Mouse (Mus musculus) limb, embryonic 11.5 days (tissue): Measurements from ENCODE around the gene Plek. TPM values are rescaled to one million over a fixed set of nuclear protein-coding genes. Genes with fewer than 3 reads are reported as not detected.
A peak's percentile ranks its signal among the peaks of the same experiment; 100 is the strongest.
"Not testable (repeated sequence)": the region's sequence is repeated elsewhere in the genome, so short reads cannot be mapped to it uniquely, and the experiment has no call there.

ENCODE experiments used
- ATAC-seq: fragments of 200-750 bp; cut with Nextera tagmentation; 2 replicates; pipeline ENCODE4 v1.8.0; 2017; ENCODE audit warnings: low read depth; ENCODE audit not compliant: insufficient number of reproducible peaks, low FRiP score, low TSS enrichment
- DNase-seq: peaks from one replicate; pipeline ENCODE4 v3.0.0-alpha.2; 2015; ENCODE audit warnings: low spot score
- H3K27ac ChIP-seq: fragments of 300-500 bp; sonication (generic); replicated peaks from 2 replicates; pipeline ENCODE4 v1.5.1; 2014; ENCODE audit warnings: low read depth, mild to moderate bottlenecking, low read length
- H3K27me3 ChIP-seq: fragments of 300-500 bp; sonication (generic); 2 replicates; pipeline ENCODE4 v1.6.1; 2014; ENCODE audit warnings: mild to moderate bottlenecking, low read length, mixed read lengths; ENCODE audit not compliant: control insufficient read depth, insufficient read depth
- H3K36me3 ChIP-seq: fragments of 300-500 bp; sonication (generic); 2 replicates; pipeline ENCODE4 v1.6.1; 2014; ENCODE audit warnings: mild to moderate bottlenecking, low read length, moderate library complexity, mixed read lengths; ENCODE audit not compliant: control insufficient read depth, insufficient read depth
- H3K4me1 ChIP-seq: fragments of 300-500 bp; sonication (generic); 2 replicates; pipeline ENCODE4 v1.6.1; 2014; ENCODE audit warnings: low read length, mixed read lengths; ENCODE audit not compliant: control insufficient read depth, insufficient read depth
- H3K4me2 ChIP-seq: fragments of 300-500 bp; sonication (generic); 2 replicates; pipeline ENCODE4 v1.6.1; 2014; ENCODE audit warnings: low read depth, mild to moderate bottlenecking, moderate library complexity; ENCODE audit not compliant: severe bottlenecking
- H3K4me3 ChIP-seq: fragments of 300-500 bp; sonication (generic); 2 replicates; pipeline ENCODE4 v1.5.1; 2014; ENCODE audit warnings: low read depth, low read length
- H3K9ac ChIP-seq: fragments of 300-500 bp; sonication (generic); 2 replicates; pipeline ENCODE4 v1.6.1; 2014; ENCODE audit warnings: mild to moderate bottlenecking, low read length
- H3K9me3 ChIP-seq: fragments of 300-500 bp; sonication (generic); 2 replicates; pipeline ENCODE4 v1.6.1; 2016; ENCODE audit warnings: low read length; ENCODE audit not compliant: control insufficient read depth
- WGBS: fragments of 180-500 bp; shearing (Covaris S2); extraction: QIAGEN DNeasy Blood & Tissue Kit; methylation state at CpG from one replicate; pipeline ENCODE4 v1.1.7; 2014; 5-methylcytosine and 5-hydroxymethylcytosine counted together
- polyA plus RNA-seq: library from polyadenylated mRNA; unstranded; fragments of >200 nt; fragmentation: Nextera tagmentation; extraction: Ambion mirVana; gene quantifications from 2 replicates; pipeline ENCODE4 v1.2.1, GENCODE M21; 2014

The Plek gene
- 3.4 and 4.6 TPM in 2 replicates for polyA plus RNA-seq

GRCm38 (mm10) chr11:17051545-17052475 is at the start of gene Plek, which contains the start of gene Cnrip1:
Plek (minus strand) TSS chr11:17052381.
Cnrip1 (plus strand) TSS chr11:17051586.
- Histone ChIP-seq H3K4me1 (no peaks in the 10 kb centered on the region), H3K36me3 (no peaks in the 10 kb centered on the region), H3K9me3 (no peaks in the 10 kb centered on the region), H3K27ac (no peak within 1 kb of the TSS), H3K9ac (peak within 1 kb of the TSS; percentile 55), H3K4me2 (peak within 1 kb of the TSS; percentile 90), H3K27me3 (no peaks in the 10 kb centered on the region), H3K4me3 (peak within 1 kb of the TSS; percentile 44)
- WGBS = under 1% methylated on average over 38 of the region's 38 CpGs
- ATAC-seq = peak; percentile 68
- peak; percentile 51 for DNase-seq

GRCm38 (mm10) chr11:17086106-17086505 is 33.9 kb upstream of the Plek start:
- no peaks in the 10 kb centered on the region for H3K27me3 ChIP-seq
- H3K9ac ChIP-seq = no peak overlapping the region
- H3K4me3 ChIP-seq = no peak overlapping the region
- ATAC-seq (0 out of 2 replicates have a peak, but pooled peaks have one; percentile 54), DNase-seq (no peak)
- H3K36me3 ChIP-seq = no peaks in the 10 kb centered on the region
- 14% methylated on average over 5 of the region's 5 CpGs for WGBS
- H3K9me3 ChIP-seq = no peaks in the 10 kb centered on the region
- H3K4me1 ChIP-seq = peaks cover 2% of the 10 kb centered on the region; the same call in 1 of the 2 replicates
- no peak overlapping the region for H3K4me2 ChIP-seq
- H3K27ac ChIP-seq = no peak overlapping the region

GRCm38 (mm10) chr11:17083866-17084265 is 31.7 kb upstream of the Plek start:
- DNase-seq (no peak), ATAC-seq (no peak)
- 44% methylated on average over 1 of the region's 1 CpGs for WGBS
- H3K9ac ChIP-seq = no peak overlapping the region
- H3K4me1 ChIP-seq = peaks cover 2% of the 10 kb centered on the region; the same call in 1 of the 2 replicates
- no peak overlapping the region for H3K27ac ChIP-seq
- H3K9me3 ChIP-seq = no peaks in the 10 kb centered on the region
- H3K4me3 ChIP-seq = no peak overlapping the region
- H3K4me2 ChIP-seq = no peak overlapping the region
- H3K36me3 ChIP-seq = no peaks in the 10 kb centered on the region
- H3K27me3 ChIP-seq = no peaks in the 10 kb centered on the region

GRCm38 (mm10) chr11:17083455-17083854 is 31.3 kb upstream of the Plek start:
- ATAC-seq (no peak), DNase-seq (no peak)
- Histone ChIP-seq H3K27me3 (no peaks in the 10 kb centered on the region), H3K36me3 (no peaks in the 10 kb centered on the region), H3K4me2 (no peak overlapping the region), H3K4me1 (peaks cover 2% of the 10 kb centered on the region; the same call in 1 of the 2 replicates), H3K4me3 (no peak overlapping the region), H3K9me3 (no peaks in the 10 kb centered on the region), H3K27ac (no peak overlapping the region), H3K9ac (no peak overlapping the region)
- 90% methylated on average over 3 of the region's 3 CpGs for WGBS

GRCm38 (mm10) chr11:17082953-17083352 is 30.8 kb upstream of the Plek start:
- ATAC-seq = peak; percentile 67; the same call in 1 of the 2 replicates
- H3K4me1 ChIP-seq = peaks cover 2% of the 10 kb centered on the region; the same call in 1 of the 2 replicates
- H3K36me3 ChIP-seq = no peaks in the 10 kb centered on the region
- no peak overlapping the region for H3K9ac ChIP-seq
- no peak overlapping the region for H3K4me3 ChIP-seq
- no peaks in the 10 kb centered on the region for H3K27me3 ChIP-seq
- no peak overlapping the region for H3K4me2 ChIP-seq
- no peaks in the 10 kb centered on the region for H3K9me3 ChIP-seq
- no peak overlapping the region for H3K27ac ChIP-seq
- 35% methylated on average over 2 of the region's 2 CpGs for WGBS
- peak; percentile 51 for DNase-seq

- no peaks in the 10 kb centered on the region for H3K27me3 ChIP-seq
- ATAC-seq (no peak), DNase-seq (no peak)
- no peaks in the 10 kb centered on the region for H3K36me3 ChIP-seq
- H3K9ac ChIP-seq = no peak overlapping the region
- no peak overlapping the region for H3K4me2 ChIP-seq
- WGBS = 63% methylated on average over 3 of the region's 3 CpGs
- H3K9me3 ChIP-seq = no peaks in the 10 kb centered on the region
- no peak overlapping the region for H3K4me3 ChIP-seq
- H3K27ac ChIP-seq = no peak overlapping the region
- peaks cover 2% of the 10 kb centered on the region; the same call in 1 of the 2 replicates for H3K4me1 ChIP-seq
These were observed 29.9 kb upstream of the Plek start for GRCm38 (mm10) chr11:17082086-17082485.

- ATAC-seq (no peak), DNase-seq (no peak)
- H3K27me3 ChIP-seq = no peaks in the 10 kb centered on the region
- no peak overlapping the region for H3K27ac ChIP-seq
- H3K4me2 ChIP-seq = no peak overlapping the region
- WGBS = 88% methylated on average over 2 of the region's 2 CpGs
- no peaks in the 10 kb centered on the region for H3K4me1 ChIP-seq
- H3K9me3 ChIP-seq = no peaks in the 10 kb centered on the region
- no peak overlapping the region for H3K9ac ChIP-seq
- no peaks in the 10 kb centered on the region for H3K36me3 ChIP-seq
- no peak overlapping the region for H3K4me3 ChIP-seq
These were observed 23.5 kb upstream of the Plek start for GRCm38 (mm10) chr11:17075656-17076055.

- H3K4me2 ChIP-seq, H3K4me3 ChIP-seq, H3K36me3 ChIP-seq, DNase-seq, H3K4me1 ChIP-seq, ATAC-seq, H3K9ac ChIP-seq, H3K9me3 ChIP-seq, H3K27ac ChIP-seq, H3K27me3 ChIP-seq: not testable (repeated sequence)
- 88% methylated on average over 2 of the region's 2 CpGs for WGBS
These were observed 17.2 kb upstream of the Plek start for GRCm38 (mm10) chr11:17069360-17069759.
